Mouse (Mus musculus): ENCODE data around the gene Zfp367. TPM values are rescaled to one million over a fixed set of nuclear protein-coding genes. Genes with fewer than 3 reads are reported as not detected.

The Zfp367 gene
- polyA plus RNA-seq, 1 experiment from 2014 or later, result 23.3 TPM

DNA sequence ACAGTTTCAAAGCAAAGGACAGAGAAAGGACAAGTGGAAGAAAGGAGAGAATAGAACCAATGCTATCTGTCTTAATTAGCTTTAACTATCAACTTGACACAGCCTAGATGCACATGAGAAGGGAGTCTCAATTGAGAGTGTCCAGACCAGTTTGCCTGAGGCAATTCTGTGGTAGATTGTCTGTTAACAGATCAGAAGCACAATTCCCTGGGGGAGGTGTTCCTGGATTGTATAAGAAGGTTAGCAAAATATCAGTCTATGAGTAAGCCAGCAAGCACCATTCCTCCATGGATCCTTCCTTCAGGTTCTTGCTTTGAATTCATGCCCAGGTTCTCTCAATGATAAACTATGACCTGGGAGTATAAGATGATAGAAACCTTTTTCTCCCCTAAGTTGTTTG, 4.0 kb upstream of the Zfp367 start:
- in situ Hi-C loops (cut with MboI; ENCODE audit: low pct_unique_long_range_greater_than_20kb), result loop anchor here (10.0 kb wide), 1 partner anchor 248 kb away; no protein-coding TSS in a partner anchor
- no peak for TF ChIP-seq CTCF (IDR thresholded peaks at IDR 0.05)
- CTCF ChIA-PET, result no interaction called here
- H3K27me3 ChIP-seq, result no peaks in the 10 kb centered on the region
- no peak for DNase-seq (ENCODE audit: low read depth, low spot score)
- POLR2A ChIA-PET, result interaction anchor here (1.2 kb wide), 1 partner anchor 149 kb away, joined by 3 read pairs; no protein-coding TSS in a partner anchor
- no peak for ATAC-seq

DNA sequence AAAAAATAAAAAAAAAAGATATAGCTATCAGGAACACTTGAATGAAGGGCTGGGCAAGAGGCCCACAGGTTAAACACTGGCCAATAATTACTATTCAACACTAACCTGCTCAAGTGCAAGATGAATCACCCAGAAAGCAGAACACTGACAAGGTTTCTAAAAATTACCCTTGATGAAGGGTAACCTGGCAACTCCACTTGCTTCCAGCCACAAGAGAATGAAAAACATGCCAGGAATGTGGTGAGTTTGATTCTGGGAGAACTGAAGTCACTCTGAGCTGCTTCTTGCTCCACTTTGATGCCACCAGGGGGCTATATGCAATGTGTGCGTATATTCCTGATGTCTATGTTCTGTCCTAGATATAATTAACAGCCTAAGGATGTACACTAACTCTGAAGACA, 2.2 kb upstream of the Zfp367 start:
- ATAC-seq, result peak; percentile 55
- DNase-seq (ENCODE audit: low read depth, low spot score), result peak; percentile 90

DNA sequence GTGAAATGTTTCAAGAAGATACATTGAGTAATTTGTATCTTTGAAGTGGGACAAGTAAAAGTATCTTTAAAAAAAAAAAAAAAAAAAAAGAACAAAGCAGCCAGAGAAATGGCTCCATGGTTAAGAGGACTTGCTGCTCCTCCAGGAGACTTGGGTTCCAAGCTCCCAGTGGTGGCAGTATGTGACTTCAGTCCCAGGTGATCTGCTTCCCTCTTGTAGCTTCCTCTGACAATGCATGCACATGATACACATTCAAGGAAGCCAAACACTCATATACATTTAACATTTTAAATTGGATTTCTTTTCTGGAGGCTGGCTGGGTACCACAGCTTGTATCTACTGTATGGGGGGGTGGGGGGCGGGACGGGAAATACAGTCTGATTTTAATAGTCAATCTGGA, 1.6 kb upstream of the Zfp367 start:
- no peak for DNase-seq (ENCODE audit: low read depth, low spot score)
- H3K27me3 ChIP-seq, result no peaks in the 10 kb centered on the region
- no peak for TF ChIP-seq CTCF (IDR thresholded peaks at IDR 0.05)
- in situ Hi-C loops (cut with MboI; ENCODE audit: low pct_unique_long_range_greater_than_20kb), result loop anchor here (10.0 kb wide), 1 partner anchor 250 kb away; no protein-coding TSS in a partner anchor
- POLR2A ChIA-PET, result interaction anchor here (1.2 kb wide), 1 partner anchor 14 kb away, joined by 4 read pairs; no protein-coding TSS in a partner anchor
- CTCF ChIA-PET, result interaction anchor here (0.8 to 2.9 kb wide), 4 partner anchors 11 to 238 kb away, joined by 3 to 11 read pairs (median 6); no protein-coding TSS in a partner anchor
- no peak for ATAC-seq

More for the DNA sequence above, 2.2 kb upstream of the Zfp367 start:
- CTCF ChIA-PET, result interaction anchor here (0.8 to 2.9 kb wide), 4 partner anchors 11 to 237 kb away, joined by 3 to 11 read pairs (median 6); no protein-coding TSS in a partner anchor
- POLR2A ChIA-PET, result interaction anchor here (0.7 to 1.2 kb wide), 2 partner anchors 9 to 14 kb away, joined by 3 to 4 read pairs; no protein-coding TSS in a partner anchor
- in situ Hi-C loops (cut with MboI; ENCODE audit: low pct_unique_long_range_greater_than_20kb), result loop anchor here (10.0 kb wide), 1 partner anchor 250 kb away; no protein-coding TSS in a partner anchor
- no peak for TF ChIP-seq CTCF (IDR thresholded peaks at IDR 0.05)
- no peaks in the 10 kb centered on the region for H3K27me3 ChIP-seq

DNA sequence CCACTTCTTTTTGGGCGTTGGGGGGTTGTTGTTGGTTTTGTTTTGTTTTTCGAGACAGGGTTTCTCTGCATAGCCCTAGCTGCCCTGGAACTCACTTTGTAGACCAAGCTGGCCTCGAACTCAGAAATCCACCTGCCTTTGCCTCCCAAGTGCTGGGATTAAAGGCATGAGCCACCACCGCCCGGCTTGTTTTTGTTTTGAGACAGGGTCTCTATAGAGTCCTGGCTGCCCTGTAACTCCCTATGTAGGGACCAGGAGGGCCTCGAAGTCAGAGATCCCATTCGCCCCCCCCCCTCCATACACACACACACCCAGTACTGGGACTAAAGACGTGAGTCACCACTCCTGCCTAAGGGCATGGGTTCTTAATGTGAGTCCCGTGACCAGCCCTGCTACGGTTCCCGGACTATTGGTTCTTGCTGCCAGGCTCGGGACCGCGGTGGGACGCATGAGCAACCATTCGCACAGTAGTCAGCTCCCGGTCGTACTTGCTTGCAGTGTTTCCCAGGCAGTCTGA, 807 bp upstream of the Zfp367 start:
- ChIA-PET POLR2A (no interaction called here), CTCF (interaction anchor here (2.3 to 2.9 kb wide), 2 partner anchors 10 to 26 kb away, joined by 8 to 11 read pairs; no protein-coding TSS in a partner anchor)
- H3K27me3 ChIP-seq, result no peaks in the 10 kb centered on the region
- ATAC-seq (peak; percentile 32), DNase-seq (ENCODE audit: low read depth, low spot score) (peak; percentile 79)
- in situ Hi-C loops (cut with MboI; ENCODE audit: low pct_unique_long_range_greater_than_20kb), result loop anchor here (10.0 kb wide), 1 partner anchor 251 kb away; no protein-coding TSS in a partner anchor
- TF ChIP-seq CTCF (IDR thresholded peaks at IDR 0.05), result no peak

DNA sequence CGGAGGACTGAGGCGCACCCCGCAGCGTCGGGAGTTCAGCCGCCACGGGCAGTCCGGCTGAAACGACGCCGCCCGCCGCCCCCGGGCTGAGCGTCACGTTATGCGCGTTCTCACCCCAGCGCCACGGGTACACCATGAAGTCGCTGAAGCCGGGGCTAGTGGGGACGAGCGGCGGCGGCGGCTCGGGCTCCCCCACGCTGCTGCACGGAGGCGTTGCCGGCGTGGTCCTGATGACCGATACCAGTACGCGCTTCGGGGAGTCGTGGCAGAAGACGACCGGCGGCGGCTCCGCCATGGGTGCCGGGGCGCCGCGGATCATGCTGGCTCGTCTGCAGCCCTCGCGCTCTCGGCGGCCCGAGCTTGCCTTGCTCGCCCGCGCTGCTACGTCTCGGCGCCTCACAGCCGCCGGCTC, 325 bp downstream of the Zfp367 start:
- DNase-seq (ENCODE audit: low read depth, low spot score), result no peak

DNA sequence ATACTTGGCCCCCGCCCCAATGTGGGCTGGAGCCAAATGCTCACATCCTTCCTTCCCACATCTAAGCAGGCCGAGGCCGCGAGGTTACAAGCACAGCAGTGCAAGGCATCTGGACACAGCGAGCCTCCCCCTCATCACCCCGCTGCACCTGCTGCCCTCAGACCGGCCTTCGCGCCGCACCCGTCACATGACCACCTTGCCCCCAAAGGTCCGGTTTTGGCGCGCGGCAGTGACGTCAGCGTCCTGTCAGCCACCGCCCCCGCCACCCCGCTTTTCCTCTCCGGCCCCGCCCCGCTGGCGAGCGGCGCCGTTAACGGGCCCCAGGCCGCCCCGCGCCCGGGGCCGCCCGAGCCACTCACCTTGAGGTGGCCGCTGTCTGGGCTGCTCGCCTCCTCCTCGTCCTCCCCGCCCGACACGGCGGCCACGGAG, 747 bp downstream of the Zfp367 start:
- in situ Hi-C loops (cut with MboI; ENCODE audit: low pct_unique_long_range_greater_than_20kb), result loop anchor here (10.0 kb wide), 1 partner anchor 253 kb away; no protein-coding TSS in a partner anchor
- H3K27me3 ChIP-seq, result no peaks in the 10 kb centered on the region
- ChIA-PET POLR2A (no interaction called here), CTCF (interaction anchor here (1.1 kb wide), 1 partner anchor 35 kb away, joined by 3 read pairs; no protein-coding TSS in a partner anchor)
- TF ChIP-seq CTCF (IDR thresholded peaks at IDR 0.05), result no peak
- DNase-seq (ENCODE audit: low read depth, low spot score) (no peak), ATAC-seq (peak; percentile 13)

More for the DNA sequence above, 325 bp downstream of the Zfp367 start:
- POLR2A ChIA-PET, result no interaction called here
- no peaks in the 10 kb centered on the region for H3K27me3 ChIP-seq
- ATAC-seq, result peak; percentile 1
- CTCF ChIA-PET, result no interaction called here
- TF ChIP-seq CTCF (IDR thresholded peaks at IDR 0.05), result no peak
- in situ Hi-C loops (cut with MboI; ENCODE audit: low pct_unique_long_range_greater_than_20kb), result loop anchor here (10.0 kb wide), 1 partner anchor 252 kb away; no protein-coding TSS in a partner anchor

DNA sequence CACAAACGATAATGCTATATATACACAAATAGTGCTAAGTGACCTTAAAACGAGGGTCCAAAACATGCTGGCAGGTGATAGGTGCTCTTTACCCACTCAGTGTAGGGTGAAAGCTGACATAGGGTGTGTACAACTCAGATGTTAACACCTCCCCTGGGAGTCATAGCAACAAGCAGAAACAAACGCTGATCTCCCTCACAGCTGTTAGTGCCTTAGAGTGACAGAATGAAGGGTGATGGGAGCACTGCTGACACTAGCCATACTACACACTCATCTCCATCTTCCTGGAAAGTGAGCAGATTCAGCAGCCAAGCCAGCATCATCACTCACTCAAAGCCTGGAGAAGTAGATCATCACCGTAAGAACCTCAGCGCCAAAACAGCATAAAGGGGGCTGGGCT, 2.9 kb downstream of the Zfp367 start:
- H3K27me3 ChIP-seq, result no peaks in the 10 kb centered on the region
- ATAC-seq (no peak), DNase-seq (ENCODE audit: low read depth, low spot score) (no peak)
- no peak for TF ChIP-seq CTCF (IDR thresholded peaks at IDR 0.05)
- in situ Hi-C loops (cut with MboI; ENCODE audit: low pct_unique_long_range_greater_than_20kb), result loop anchor here (10.0 kb wide), 1 partner anchor 255 kb away; no protein-coding TSS in a partner anchor
- ChIA-PET CTCF (interaction anchor here (0.6 kb wide), 1 partner anchor 1125 kb away, joined by 3 read pairs; no protein-coding TSS in a partner anchor), POLR2A (no interaction called here)

DNA sequence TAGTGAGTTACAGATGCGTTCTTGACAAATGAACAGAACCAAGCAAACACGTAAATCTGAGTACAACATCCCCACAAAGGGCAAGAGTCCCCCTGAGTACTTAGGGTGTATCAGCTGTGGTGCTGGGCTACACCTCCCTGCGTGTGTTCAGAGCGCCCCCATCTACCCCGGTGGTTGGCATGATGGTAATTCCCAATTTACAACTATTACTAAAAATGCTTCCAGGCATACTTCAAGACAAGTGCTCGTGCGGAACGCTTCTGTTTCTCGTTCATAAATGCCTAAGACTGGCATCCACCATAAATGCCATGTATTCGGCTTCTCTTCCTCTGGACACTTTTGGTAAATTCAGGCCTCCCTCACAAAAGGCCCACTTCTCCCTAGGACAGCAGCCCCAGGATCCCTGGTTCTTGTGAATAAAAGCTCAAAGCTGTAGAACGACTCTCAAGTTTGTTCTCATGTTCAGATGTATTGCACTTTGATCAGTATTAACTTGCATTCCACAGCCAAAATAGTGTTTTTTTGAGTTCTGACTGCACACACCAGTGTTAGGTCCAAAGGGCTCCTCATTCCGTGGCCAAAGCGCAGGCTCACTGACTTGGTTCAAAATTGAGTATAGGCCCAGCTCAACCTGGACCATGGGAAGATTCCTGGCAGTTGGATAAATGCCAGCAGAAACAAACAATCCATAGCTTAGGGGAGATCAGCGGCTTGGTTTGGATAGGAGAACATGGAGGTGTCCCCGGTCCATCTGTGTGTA, 23.2 kb downstream of the Zfp367 start:
- ATAC-seq, result peak; percentile 82
- no peaks in the 10 kb centered on the region for H3K27me3 ChIP-seq
- ChIA-PET POLR2A (interaction anchor here (0.6 kb wide), 1 partner anchor 9 kb away, joined by 3 read pairs; no protein-coding TSS in a partner anchor), CTCF (interaction anchor here (0.8 to 1.6 kb wide), 3 partner anchors 8 to 14 kb away, joined by 3 to 5 read pairs (median 4); no protein-coding TSS in a partner anchor)
- peak; percentile 17 for DNase-seq (ENCODE audit: low read depth, low spot score)
- in situ Hi-C loops (cut with MboI; ENCODE audit: low pct_unique_long_range_greater_than_20kb), result no loop called here
- peak; percentile 58 for TF ChIP-seq CTCF (IDR thresholded peaks at IDR 0.05)

DNA sequence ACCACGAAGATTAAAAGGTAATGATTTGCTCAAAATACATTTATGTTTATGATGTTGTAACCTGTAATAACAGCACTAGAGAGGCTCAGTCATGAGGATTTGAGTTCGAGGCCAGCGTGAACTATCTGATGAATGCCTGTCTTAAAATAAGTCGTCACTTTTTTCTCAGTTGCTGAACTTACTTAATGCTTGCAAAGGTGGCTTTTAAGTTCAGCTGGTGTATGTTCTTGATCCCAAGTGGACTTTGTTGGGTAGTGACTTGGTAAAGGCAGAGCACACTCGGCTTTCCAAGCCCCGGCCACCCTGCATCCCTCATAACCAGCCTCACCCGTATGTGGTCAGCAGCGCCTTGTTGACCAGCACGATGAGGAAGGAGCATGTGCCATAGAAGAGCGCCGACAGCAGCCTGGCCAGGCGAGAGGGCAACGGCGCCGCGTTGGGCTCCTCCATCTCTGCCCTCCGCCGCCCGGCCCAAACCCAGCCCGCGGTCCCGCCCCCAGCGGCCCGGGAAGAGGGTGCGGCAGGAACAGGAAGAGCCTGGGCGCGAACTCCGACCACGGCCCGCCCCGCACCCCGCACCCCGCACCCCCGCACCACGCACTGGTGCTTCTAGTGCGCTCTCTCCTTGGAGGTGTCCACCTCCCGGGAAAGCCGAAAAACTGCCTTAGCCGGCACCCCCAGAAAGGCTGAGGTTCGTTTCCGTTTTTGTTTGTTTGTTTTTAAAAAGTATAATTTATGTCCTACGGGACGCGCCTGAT, 24.0 kb downstream of the Zfp367 start, which contains the start of gene Slc35d2:
Slc35d2 (minus strand) TSS at position 511 of the 758 bp plus-strand sequence.
- ChIA-PET POLR2A (interaction anchor here (0.6 to 1.7 kb wide), 7 partner anchors 9 to 560 kb away, joined by 3 to 7 read pairs (median 4); no protein-coding TSS in a partner anchor), CTCF (interaction anchor here (1.5 to 2.0 kb wide), 3 partner anchors 11 to 29 kb away, joined by 4 to 5 read pairs (median 5); no protein-coding TSS in a partner anchor)

More for the DNA sequence above, 24.0 kb downstream of the Zfp367 start, which contains the start of gene Slc35d2:
- H3K27me3 ChIP-seq, result no peaks in the 10 kb centered on the region
- peak; percentile 79 for ATAC-seq
- DNase-seq (ENCODE audit: low read depth, low spot score), result no peak
- in situ Hi-C loops (cut with MboI; ENCODE audit: low pct_unique_long_range_greater_than_20kb), result no loop called here
- no peak for TF ChIP-seq CTCF (IDR thresholded peaks at IDR 0.05)

Measured in Patski (cell line).